Mouse (Mus musculus) ovary, postnatal 10 days (tissue): ENCODE data around the gene Rtn1.

ENCODE experiments used
- DNase-seq: peaks from one replicate; pipeline ENCODE4 v3.0.0; 2022; ENCODE audit warnings: low spot score

The Rtn1 gene

GRCm38 (mm10) chr12:72408954-72409353 lies at the start of gene Rtn1:
Gene Rtn1, minus strand, starts transcription at chr12:72409054.
- no peak for DNase-seq

- DNase-seq: no peak
Measured at GRCm38 (mm10) chr12:72453941-72454340, 45.1 kb upstream of the Rtn1 start.

- DNase-seq: no peak
Measured at GRCm38 (mm10) chr12:72441839-72442576, 33.2 kb upstream of the Rtn1 start, which contains the start of gene Lrrc9. Gene Lrrc9, plus strand, starts transcription at chr12:72441866.

GRCm38 (mm10) chr12:72438961-72439480 lies 30.2 kb upstream of the Rtn1 start:
- DNase-seq: no peak

- no peak for DNase-seq
Measured at GRCm38 (mm10) chr12:72437676-72438341, 29.0 kb upstream of the Rtn1 start.

GRCm38 (mm10) chr12:72433241-72433865 lies 24.5 kb upstream of the Rtn1 start:
- no peak for DNase-seq

GRCm38 (mm10) chr12:72432209-72432608 lies 23.4 kb upstream of the Rtn1 start:
- no peak for DNase-seq

GRCm38 (mm10) chr12:72427722-72428126 lies 18.9 kb upstream of the Rtn1 start:
- DNase-seq: peak; percentile 21

GRCm38 (mm10) chr12:72422681-72423080 lies 13.8 kb upstream of the Rtn1 start:
- no peak for DNase-seq

- DNase-seq: no peak
Measured at GRCm38 (mm10) chr12:72417762-72418161, 8.9 kb upstream of the Rtn1 start.

- peak; percentile 24 for DNase-seq
Measured at GRCm38 (mm10) chr12:72408111-72408891, 553 bp downstream of the Rtn1 start.

GRCm38 (mm10) chr12:72407721-72408110 lies 1.1 kb downstream of the Rtn1 start:
- no peak for DNase-seq

GRCm38 (mm10) chr12:72407146-72407545 lies 1.7 kb downstream of the Rtn1 start:
- DNase-seq: no peak

- no peak for DNase-seq
Measured at GRCm38 (mm10) chr12:72405031-72405430, 3.8 kb downstream of the Rtn1 start.

- no peak for DNase-seq
Measured at GRCm38 (mm10) chr12:72393046-72393805, 15.6 kb downstream of the Rtn1 start.

- DNase-seq: no peak
Measured at GRCm38 (mm10) chr12:72390346-72390745, 18.5 kb downstream of the Rtn1 start.

- no peak for DNase-seq
Measured at GRCm38 (mm10) chr12:72389377-72390103, 19.3 kb downstream of the Rtn1 start.

- no peak for DNase-seq
Measured at GRCm38 (mm10) chr12:72388835-72389234, 20.0 kb downstream of the Rtn1 start.

GRCm38 (mm10) chr12:72388135-72388534 lies 20.7 kb downstream of the Rtn1 start:
- DNase-seq: no peak

- no peak for DNase-seq
Measured at GRCm38 (mm10) chr12:72376309-72376708, 32.5 kb downstream of the Rtn1 start.

- no peak for DNase-seq
Measured at GRCm38 (mm10) chr12:72374823-72375225, 34.0 kb downstream of the Rtn1 start.
